Mouse (Mus musculus) olfactory bulb, adult 2 months (tissue): ENCODE data around the gene Magi2.

Experiments used
- CTCF ChIP-seq: fragments of 200-500 bp; IDR thresholded peaks from 2 replicates; pipeline ENCODE4 v1.5.1; 2012; ENCODE audit warnings: low read depth, mild to moderate bottlenecking, low read length, moderate library complexity; ENCODE audit not compliant: insufficient read depth
- POLR2A ChIP-seq: fragments of 200-500 bp; IDR thresholded peaks from 2 replicates; pipeline ENCODE4 v1.6.1; 2012; ENCODE audit warnings: mild to moderate bottlenecking, low read depth, low read length, moderate library complexity; ENCODE audit not compliant: insufficient read depth

- no peak for TF ChIP-seq POLR2A
- TF ChIP-seq CTCF: no peak
Observed at GRCm38 (mm10) chr5:19666416-19666815, 439.6 kb downstream of the Magi2 start.
